Mouse (Mus musculus): ENCODE data around the gene B3gat2.

The B3gat2 gene

GRCm38 (mm10) chr1:23834819-23835218 lies 73.3 kb downstream of the B3gat2 start:
- DNase-seq (ENCODE audit: low read depth), result no peak

GRCm38 (mm10) chr1:23836630-23837029 lies 75.1 kb downstream of the B3gat2 start:
- DNase-seq (ENCODE audit: low read depth), result no peak

DNA sequence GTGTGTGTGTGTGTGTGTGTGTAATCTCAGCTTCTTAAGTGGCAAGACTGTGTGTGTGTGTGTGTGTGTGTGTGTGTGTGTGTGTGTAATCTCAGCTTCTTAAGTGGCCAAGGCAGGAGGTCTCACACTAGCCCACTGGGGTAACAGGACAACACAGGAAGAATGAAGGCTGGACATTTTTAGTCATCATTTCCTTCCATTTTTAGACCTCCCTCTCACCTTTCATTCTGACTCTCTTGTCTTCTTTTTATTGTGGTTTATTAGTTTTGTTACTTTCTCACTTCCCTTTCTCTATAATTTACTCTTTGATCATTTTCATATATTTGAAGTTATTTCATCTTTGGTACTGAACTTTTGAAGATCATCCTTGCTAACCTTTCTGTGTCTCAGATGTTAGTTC lies 79.4 kb downstream of the B3gat2 start:
- DNase-seq (ENCODE audit: low read depth), result no peak

DNA sequence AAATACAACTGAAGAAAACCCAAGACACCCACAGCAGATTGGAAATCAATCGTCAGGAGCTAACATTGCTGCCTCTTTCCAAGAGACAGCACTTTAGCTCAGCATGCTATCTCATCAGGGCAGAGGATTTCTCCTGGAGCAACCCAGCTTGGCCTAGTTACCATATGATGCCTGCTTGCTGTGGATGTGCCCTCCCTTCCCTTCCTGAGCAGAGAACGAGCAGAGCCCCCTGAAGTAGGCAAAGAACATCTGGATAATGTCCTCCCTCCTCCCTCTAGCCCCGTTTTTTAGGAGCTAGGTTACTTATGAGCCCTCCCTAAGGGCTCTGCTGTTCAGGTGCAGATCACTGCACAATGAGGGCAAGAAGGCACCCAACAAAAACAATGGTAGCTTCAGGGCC lies 81.1 kb downstream of the B3gat2 start:
- DNase-seq (ENCODE audit: low read depth), result no peak

- DNase-seq (ENCODE audit: low read depth), result no peak
Observed at GRCm38 (mm10) chr1:23843790-23844189, 82.2 kb downstream of the B3gat2 start.

DNA sequence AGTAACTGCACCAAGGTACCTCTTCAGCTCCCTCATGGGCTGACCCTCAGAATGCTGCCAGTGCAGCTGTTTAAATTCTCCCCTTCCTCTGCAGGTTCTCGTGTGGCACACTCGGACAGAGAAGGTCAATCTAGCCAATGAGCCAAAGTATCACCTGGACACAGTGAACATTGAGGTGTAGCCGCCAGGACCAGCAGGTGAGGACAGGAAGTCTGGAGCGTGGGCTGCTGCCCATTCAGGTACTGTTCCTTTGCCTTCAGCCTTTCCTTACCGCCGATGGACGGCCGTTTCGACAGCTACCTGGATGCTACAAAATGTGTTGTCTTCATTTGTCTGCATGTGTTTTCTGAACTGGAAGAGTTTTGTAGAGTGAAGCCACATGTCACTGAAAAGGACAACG lies 83.5 kb downstream of the B3gat2 start:
- DNase-seq (ENCODE audit: low read depth), result no peak

DNA sequence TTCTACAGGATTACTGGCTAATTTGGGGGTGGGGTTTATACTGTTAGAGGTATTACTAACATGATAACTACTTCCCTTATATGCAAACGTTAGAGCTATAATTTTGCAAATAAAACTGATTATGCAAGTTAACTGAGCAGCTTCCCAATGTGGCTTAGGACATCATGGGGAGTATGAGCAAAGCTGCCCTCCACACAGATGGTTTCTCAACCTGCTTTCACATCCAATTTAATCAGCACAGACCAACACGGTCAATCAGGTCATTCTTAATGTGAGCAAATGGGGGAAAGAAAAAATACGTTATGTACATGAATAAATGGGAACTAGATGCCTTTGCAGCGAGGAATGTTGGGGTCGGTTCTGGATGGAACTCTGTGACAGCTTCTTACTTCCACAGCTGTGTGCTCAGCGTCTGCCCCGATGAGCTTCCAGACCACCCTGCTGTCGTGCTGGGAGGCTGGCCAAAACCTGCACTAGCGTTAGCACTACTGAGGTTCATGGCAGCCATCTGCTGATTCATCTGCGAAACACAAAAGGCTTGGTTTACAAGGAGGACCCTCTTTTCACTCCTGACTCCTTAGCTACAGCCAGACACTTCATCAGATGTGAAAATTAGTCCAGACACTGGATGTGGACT lies 84.6 kb downstream of the B3gat2 start:
- no peak for DNase-seq (ENCODE audit: low read depth)

- no peak for DNase-seq (ENCODE audit: low read depth)
Observed at GRCm38 (mm10) chr1:23855623-23856022, 94.1 kb downstream of the B3gat2 start.

DNA sequence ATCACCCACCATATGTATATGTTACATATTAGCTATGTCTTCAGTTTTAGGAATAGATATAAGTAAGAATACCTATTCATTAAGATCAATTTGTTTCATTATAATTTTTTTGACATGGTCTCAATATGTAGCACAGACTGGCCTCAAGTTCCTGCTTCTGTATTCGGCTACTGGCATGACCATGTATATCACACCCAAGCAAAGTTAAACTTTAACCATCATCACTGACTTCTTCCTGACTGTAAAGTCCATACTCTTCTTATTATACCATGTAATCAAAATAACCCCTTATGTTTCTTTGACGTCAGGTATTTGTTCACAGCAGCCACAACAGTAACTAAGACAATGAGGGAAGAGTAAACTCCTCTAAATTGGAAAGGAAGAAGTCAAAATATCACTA lies 99.4 kb downstream of the B3gat2 start:
- DNase-seq (ENCODE audit: low read depth), result no peak

DNA sequence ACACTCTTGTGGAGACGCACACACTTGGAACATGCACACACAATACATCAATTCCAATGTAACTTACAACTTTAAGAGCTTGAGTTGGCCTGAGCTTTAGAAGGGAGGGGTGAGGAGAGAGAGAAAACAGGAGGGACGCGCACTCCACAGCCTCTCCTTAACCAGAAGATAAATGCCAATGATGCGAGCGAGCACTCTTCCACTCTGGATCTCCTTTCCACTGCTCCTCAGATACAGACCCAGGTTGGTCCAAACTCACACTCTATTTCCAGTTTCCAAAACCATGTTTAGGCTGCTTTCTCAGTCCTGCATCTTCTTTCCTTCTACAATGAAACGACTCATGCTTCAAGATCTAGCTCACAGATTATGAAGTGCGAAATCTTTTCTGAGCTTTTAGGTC lies 104.0 kb downstream of the B3gat2 start:
- DNase-seq (ENCODE audit: low read depth), result no peak

DNA sequence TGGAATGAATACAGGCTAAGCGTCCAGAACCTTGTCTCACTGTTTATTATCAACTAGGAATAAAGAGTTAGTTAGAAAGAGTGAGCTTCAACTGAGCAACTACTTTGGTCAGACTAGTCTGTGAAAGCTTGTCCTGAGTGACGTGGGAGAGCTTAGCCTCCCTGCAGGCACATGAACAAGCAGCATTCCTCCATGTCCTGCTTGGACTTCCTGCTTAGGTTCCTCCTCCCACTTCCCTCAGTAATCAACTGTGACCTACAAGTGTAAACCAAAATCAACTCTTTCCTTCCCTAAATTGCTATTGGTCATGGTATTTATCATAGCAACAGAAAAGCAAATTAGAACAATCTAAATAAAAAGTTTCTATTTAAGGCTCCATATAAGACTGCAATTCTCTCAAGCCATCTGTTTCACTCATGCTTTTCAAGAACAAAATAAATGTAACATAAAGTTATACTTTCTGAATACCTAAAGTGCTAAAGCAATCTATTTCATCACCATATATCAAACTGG lies 105.9 kb downstream of the B3gat2 start:
- no peak for DNase-seq (ENCODE audit: low read depth)

- DNase-seq (ENCODE audit: low read depth), result no peak
Observed at GRCm38 (mm10) chr1:23872194-23872593, 110.6 kb downstream of the B3gat2 start.

- peak; percentile 46 for DNase-seq (ENCODE audit: low read depth)
Observed at GRCm38 (mm10) chr1:23882681-23883080, 121.1 kb downstream of the B3gat2 start.

DNA sequence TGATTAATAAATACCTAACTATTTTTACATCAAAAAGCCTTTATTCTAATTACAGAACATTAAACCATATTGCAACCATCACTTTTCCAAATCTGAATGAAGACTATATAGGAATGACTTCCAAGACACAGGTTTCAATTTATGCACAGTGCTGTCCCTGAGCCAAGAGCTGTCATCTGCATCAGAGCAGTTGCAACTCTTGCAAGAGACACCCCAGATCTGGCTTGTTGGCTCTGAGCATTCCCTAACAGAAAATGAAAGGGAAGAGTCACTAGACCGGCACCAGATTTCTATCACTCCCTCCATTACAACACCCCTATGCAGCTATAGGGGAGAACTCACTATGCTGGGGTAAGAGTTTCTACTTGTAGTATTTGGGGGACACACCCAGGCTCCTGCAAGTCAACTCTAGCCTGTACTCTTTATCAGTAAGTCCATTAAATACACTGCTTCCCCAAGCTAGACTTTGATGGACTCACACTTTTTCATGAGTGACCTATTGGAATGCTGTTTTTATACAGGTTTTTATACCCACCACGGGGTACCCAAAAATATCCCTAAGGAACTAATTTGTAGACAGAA lies 122.6 kb downstream of the B3gat2 start:
- DNase-seq (ENCODE audit: low read depth), result no peak

GRCm38 (mm10) chr1:23884914-23885313 lies 123.4 kb downstream of the B3gat2 start:
- no peak for DNase-seq (ENCODE audit: low read depth)

DNA sequence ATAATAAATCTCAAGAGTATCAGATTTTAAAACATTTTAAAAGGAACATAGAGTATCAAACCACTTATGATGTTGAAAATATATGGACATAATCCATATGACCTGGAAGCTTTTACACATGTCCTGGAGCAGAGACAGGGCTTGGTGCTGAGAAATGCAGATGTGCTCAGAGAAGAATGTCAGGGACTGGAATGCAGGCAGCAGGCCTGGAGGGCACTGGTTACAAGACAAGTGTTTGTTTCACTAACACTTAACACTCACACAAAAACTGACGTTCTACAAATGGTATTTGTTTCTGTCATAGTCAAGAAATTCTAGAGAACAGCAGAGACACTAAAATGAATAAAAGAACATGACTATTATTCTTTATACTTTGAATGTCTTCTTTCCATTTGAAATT lies 130.5 kb downstream of the B3gat2 start:
- no peak for DNase-seq (ENCODE audit: low read depth)

All from naive thymus-derived CD4-positive, alpha-beta T cell, adult 2 months (primary cell).